Mouse (Mus musculus) megakaryocyte, adult 5-6 weeks (primary cell): Measurements from ENCODE around the gene Map4k2. TPM values are rescaled to one million over a fixed set of nuclear protein-coding genes. Genes with fewer than 3 reads are reported as not detected.

Experiments used
- ATAC-seq: 2 replicates; pipeline ENCODE4 v1.8.0; 2016; ENCODE audit warnings: mild to moderate bottlenecking, inconsistent platforms; ENCODE audit not compliant: poor library complexity, severe bottlenecking
- total RNA-seq, 2 experiments: library from RNA; stranded (forward) in 1 of 2; stranded (reverse) in 1 of 2; fragments of 153-499, 151-499 nt in 1 of 2; fragments of 221-1000, 200-1000 nt in 1 of 2; gene quantifications; 2 replicates each; pipeline versions ENCODE4 v1.2.3 to v1.2.4; 2015 to 2017

Map4k2 gene
- total RNA-seq, 2 experiments from 2014 or later, result 35.0 to 66.3 TPM

- ATAC-seq, result no peak
Observed at GRCm38 (mm10) chr19:6343066-6343925, 2.4 kb downstream of the Map4k2 start.

GRCm38 (mm10) chr19:6343996-6344395 is 3.1 kb downstream of the Map4k2 start:
- no peak for ATAC-seq

- ATAC-seq, result no peak
Observed at GRCm38 (mm10) chr19:6346023-6346422, 5.1 kb downstream of the Map4k2 start.

- peak; percentile 16 for ATAC-seq
Observed at GRCm38 (mm10) chr19:6346661-6347060, 5.7 kb downstream of the Map4k2 start.

- ATAC-seq, result no peak
Observed at GRCm38 (mm10) chr19:6347615-6348014, 6.7 kb downstream of the Map4k2 start.

GRCm38 (mm10) chr19:6348717-6349116 is 7.8 kb downstream of the Map4k2 start:
- no peak for ATAC-seq

- ATAC-seq, result no peak
Observed at GRCm38 (mm10) chr19:6349215-6349983, 8.5 kb downstream of the Map4k2 start.

GRCm38 (mm10) chr19:6351431-6352106 is 10.6 kb downstream of the Map4k2 start:
- ATAC-seq, result no peak

GRCm38 (mm10) chr19:6352107-6352505 is 11.2 kb downstream of the Map4k2 start:
- peak; percentile 55 for ATAC-seq

- no peak for ATAC-seq
Observed at GRCm38 (mm10) chr19:6354030-6354429, 13.1 kb downstream of the Map4k2 start.

- ATAC-seq, result no peak
Observed at GRCm38 (mm10) chr19:6361291-6361690, 20.4 kb downstream of the Map4k2 start.

- no peak for ATAC-seq
Observed at GRCm38 (mm10) chr19:6363091-6363410, 22.1 kb downstream of the Map4k2 start.

- ATAC-seq, result peak; percentile 85
Observed at GRCm38 (mm10) chr19:6363411-6364240, 22.7 kb downstream of the Map4k2 start, which contains the start of gene Sf1. Sf1 (plus strand) TSS chr19:6363690.

GRCm38 (mm10) chr19:6364317-6364725 is 23.4 kb downstream of the Map4k2 start:
- ATAC-seq, result peak; percentile 14; the same call in 1 of the 2 replicates

- ATAC-seq, result no peak
Observed at GRCm38 (mm10) chr19:6364842-6365241, 23.9 kb downstream of the Map4k2 start.

- no peak for ATAC-seq
Observed at GRCm38 (mm10) chr19:6370175-6370574, 29.2 kb downstream of the Map4k2 start.

GRCm38 (mm10) chr19:6372433-6372832 is 31.5 kb downstream of the Map4k2 start:
- no peak for ATAC-seq

GRCm38 (mm10) chr19:6373539-6374400 is 32.8 kb downstream of the Map4k2 start:
- ATAC-seq, result peak; percentile 57

- no peak for ATAC-seq
Observed at GRCm38 (mm10) chr19:6374571-6374970, 33.6 kb downstream of the Map4k2 start.
